ENCODE assay signal across 24 mouse cellular contexts in genomic region chr4:130900746-130901145, GRCm38 (mm10). TPM values are rescaled to one million over a fixed set of nuclear protein-coding genes. Genes with fewer than 3 reads are reported as not detected.
DNase-seq lines count a peak whose midpoint lies in the region; ATAC-seq lines count a peak whose summit lies in the region.
"Had no signal": no experiment of that assay in that cellular context is flagged by ENCODE, and none has a peak within 500 bp of the region (broad histone marks: within the 10 kb centered on the region; RNA-seq: fewer than 3 reads in every experiment).

No protein-coding gene starts in this region.

- H3K4me1 ChIP-seq in forebrain, embryonic 15.5 days, result peaks cover 5% of the 10 kb centered on the region
- H3K4me1 ChIP-seq in forebrain, embryonic 10.5 days, result peaks cover 34% of the 10 kb centered on the region
- peaks cover 66% of the 10 kb centered on the region for H3K4me1 ChIP-seq in embryonic facial prominence, embryonic 10.5 days
- peaks cover 51% of the 10 kb centered on the region for H3K4me1 ChIP-seq in limb, embryonic 12.5 days (replicated peaks)

- 0 out of 2 replicates have a peak overlapping the region, but pooled peaks have one; percentile 27 for H3K27ac ChIP-seq in forebrain, embryonic 15.5 days (replicated peaks)
- no peak overlapping the region; the same call in 1 of the 2 replicates for H3K27ac ChIP-seq in forebrain, embryonic 10.5 days
- H3K27ac ChIP-seq in embryonic facial prominence, embryonic 10.5 days (replicated peaks), result no peak overlapping the region
- peak overlapping the region; percentile 69 for H3K27ac ChIP-seq in limb, embryonic 12.5 days
- H3K27ac ChIP-seq: hindbrain, embryonic 10.5 days; layer of hippocampus, adult 2 months; liver, embryonic 13.5 days; midbrain, embryonic 12.5 days had no signal

- no peak overlapping the region for H3K4me2 ChIP-seq in forebrain, embryonic 15.5 days (replicated peaks)
- H3K4me2 ChIP-seq in limb, embryonic 12.5 days, result no peak overlapping the region
- H3K4me2 ChIP-seq: liver, embryonic 13.5 days; lung, embryonic 14.5 days; midbrain, embryonic 12.5 days had no signal

- H3K9me3 ChIP-seq in forebrain, embryonic 15.5 days, result no peaks in the 10 kb centered on the region
- H3K9me3 ChIP-seq in forebrain, embryonic 10.5 days, result no peaks in the 10 kb centered on the region
- no peaks in the 10 kb centered on the region for H3K9me3 ChIP-seq in embryonic facial prominence, embryonic 10.5 days
- no peaks in the 10 kb centered on the region for H3K9me3 ChIP-seq in limb, embryonic 12.5 days
- H3K9me3 ChIP-seq: G1E; hindbrain, embryonic 10.5 days; liver, embryonic 13.5 days; midbrain, embryonic 12.5 days had no signal

- ATAC-seq in cerebellum, adult (ENCODE audit: insufficient number of reproducible peaks, low FRiP score, low TSS enrichment), result no peak
- ATAC-seq in forebrain, embryonic 15.5 days (replicated peaks), result no peak
- no peak for ATAC-seq in limb, embryonic 12.5 days (ENCODE audit: insufficient number of reproducible peaks, insufficient read depth, low FRiP score, low TSS enrichment, low read depth)

- no peak overlapping the region for H3K4me3 ChIP-seq in forebrain, embryonic 15.5 days
- no peak overlapping the region for H3K4me3 ChIP-seq in forebrain, embryonic 10.5 days
- H3K4me3 ChIP-seq in embryonic facial prominence, embryonic 10.5 days, result no peak overlapping the region
- no peak overlapping the region for H3K4me3 ChIP-seq in limb, embryonic 12.5 days (replicated peaks)
- H3K4me3 ChIP-seq: hindbrain, embryonic 10.5 days; layer of hippocampus, adult 2 months; liver, embryonic 13.5 days; midbrain, embryonic 12.5 days had no signal

- H3K36me3 ChIP-seq in forebrain, embryonic 15.5 days, result no peaks in the 10 kb centered on the region
- no peaks in the 10 kb centered on the region for H3K36me3 ChIP-seq in forebrain, embryonic 10.5 days (replicated peaks)
- no peaks in the 10 kb centered on the region for H3K36me3 ChIP-seq in embryonic facial prominence, embryonic 10.5 days (replicated peaks)
- H3K36me3 ChIP-seq in limb, embryonic 12.5 days, result no peaks in the 10 kb centered on the region
- H3K36me3 ChIP-seq: G1E; hindbrain, embryonic 10.5 days; liver, embryonic 13.5 days; midbrain, embryonic 12.5 days had no signal

- peak; percentile 79 to 83 for DNase-seq in cerebellum, postnatal 10 days
- no peak for DNase-seq in forebrain, embryonic 10.5 days (ENCODE audit: extremely low spot score, low spot score)
- peak; percentile 43 for DNase-seq in embryonic facial prominence, embryonic 10.5 days (ENCODE audit: low spot score)
- no peak for DNase-seq in natural killer cell, adult 2 months (ENCODE audit: low spot score in 2 of 2)
- DNase-seq: adrenal gland, postnatal 36 days; cerebellum, adult 9-10 months; kidney, adult 2 months; kidney, postnatal 14 days; liver, embryonic 13.5 days; lung, embryonic 14.5 days; lung, postnatal 36 days; thymus, postnatal 25 days had no signal

- no peak overlapping the region for H3K9ac ChIP-seq in forebrain, embryonic 15.5 days (replicated peaks)
- H3K9ac ChIP-seq in limb, embryonic 12.5 days (replicated peaks), result no peak overlapping the region
- H3K9ac ChIP-seq: liver, embryonic 13.5 days; lung, embryonic 14.5 days; midbrain, embryonic 12.5 days had no signal

- no peaks in the 10 kb centered on the region for H3K27me3 ChIP-seq in forebrain, embryonic 15.5 days
- H3K27me3 ChIP-seq in forebrain, embryonic 10.5 days (ENCODE audit: poor library complexity, severe bottlenecking), result no peaks in the 10 kb centered on the region
- no peaks in the 10 kb centered on the region for H3K27me3 ChIP-seq in embryonic facial prominence, embryonic 10.5 days (replicated peaks; ENCODE audit: low read depth, poor library complexity, severe bottlenecking)
- no peaks in the 10 kb centered on the region for H3K27me3 ChIP-seq in limb, embryonic 12.5 days
- H3K27me3 ChIP-seq: liver, embryonic 13.5 days had no signal

- 56% methylated on average over 7 of the region's 7 CpGs for WGBS in forebrain, embryonic 15.5 days
- WGBS in forebrain, embryonic 10.5 days, result 75% methylated on average over 7 of the region's 7 CpGs
- 41% methylated on average over 7 of the region's 7 CpGs for WGBS in embryonic facial prominence, embryonic 10.5 days
- 27% methylated on average over 7 of the region's 7 CpGs for WGBS in limb, embryonic 12.5 days

RNA-seq across cellular contexts. Expression of gene Laptm5, which starts 12.2 kb away (rescaled TPM):
- polyA plus RNA-seq in forebrain, embryonic 15.5 days (2015; fragmentation: Nextera tagmentation; extraction: Ambion mirVana), result 21.6 and 26.4 TPM in 2 replicates
- polyA plus RNA-seq in forebrain, embryonic 10.5 days (2016; fragmentation: Nextera tagmentation; extraction: Ambion mirVana), result 16.7 and 17.1 TPM in 2 replicates
- 13.0 and 16.4 TPM in 2 replicates for polyA plus RNA-seq in embryonic facial prominence, embryonic 10.5 days (2016; fragmentation: Nextera tagmentation; extraction: Ambion mirVana)
- polyA plus RNA-seq in limb, embryonic 12.5 days (2016; fragmentation: Nextera tagmentation; extraction: Ambion mirVana), result 16.2 and 18.6 TPM in 2 replicates

RNA-seq across cellular contexts. Expression of gene Matn1, which starts 43.4 kb away (rescaled TPM):
- not detected in 2 replicates for polyA plus RNA-seq in forebrain, embryonic 15.5 days (2015; fragmentation: Nextera tagmentation; extraction: Ambion mirVana)
- not detected in 2 replicates for polyA plus RNA-seq in forebrain, embryonic 10.5 days (2016; fragmentation: Nextera tagmentation; extraction: Ambion mirVana)
- 0.11 TPM in 1 of 2 replicates, not detected in the other for polyA plus RNA-seq in embryonic facial prominence, embryonic 10.5 days (2016; fragmentation: Nextera tagmentation; extraction: Ambion mirVana)
- polyA plus RNA-seq in limb, embryonic 12.5 days (2016; fragmentation: Nextera tagmentation; extraction: Ambion mirVana), result 12.1 and 30.7 TPM in 2 replicates
- polyA plus RNA-seq: CD4-positive, CD25-positive, alpha-beta regulatory T cell, adult 4 months; forebrain, embryonic 11.5 days; heart, postnatal 0 days; hindbrain, embryonic 10.5 days; lung, embryonic 14.5 days; neural tube, embryonic 14.5 days; small intestine, adult 2 months had no signal

Comparison
In these comparisons a context has a peak if more than half of its experiments do, and no peak if none do; other contexts are left out.
1. H3K27ac ChIP-seq: peak in forebrain, embryonic 15.5 days (single experiment) and limb, embryonic 12.5 days (single experiment); none in forebrain, embryonic 10.5 days (single experiment) and embryonic facial prominence, embryonic 10.5 days (single experiment).
2. DNase-seq: peak in cerebellum, postnatal 10 days (2 of 2) and embryonic facial prominence, embryonic 10.5 days (single experiment); none in forebrain, embryonic 10.5 days (single experiment) and natural killer cell, adult 2 months (0 of 2).
3. RNA of gene Matn1, which starts 43.4 kb away (polyA plus RNA-seq): 12.1 to 30.7 TPM in limb, embryonic 12.5 days; not detected in forebrain, embryonic 10.5 days, not detected in forebrain, embryonic 15.5 days and 0.11 TPM in embryonic facial prominence, embryonic 10.5 days; every median in the first group is over 10 times any median in the second.